Mouse (Mus musculus) midbrain, postnatal 0 days (tissue): Measurements from ENCODE around the gene Tpgs1. TPM values are rescaled to one million over a fixed set of nuclear protein-coding genes. Genes with fewer than 3 reads are reported as not detected.
A peak's percentile ranks its signal among the peaks of the same experiment; 100 is the strongest.

Experiments used
- ATAC-seq: fragments of 200-750 bp; cut with Nextera tagmentation; 2 replicates; pipeline ENCODE4 v1.8.0; 2017; ENCODE audit warnings: moderate number of reproducible peaks, mild to moderate bottlenecking, moderate TSS enrichment, moderate library complexity; ENCODE audit not compliant: low FRiP score
- DNase-seq: peaks from one replicate; pipeline ENCODE4 v3.0.0-alpha.2; 2015; ENCODE audit warnings: low spot score
- H3K27ac ChIP-seq: fragments of 300-500 bp; sonication (generic); 2 replicates; pipeline ENCODE4 v1.5.1; 2014; ENCODE audit warnings: low read depth, mild to moderate bottlenecking, low read length, mixed read lengths
- H3K27me3 ChIP-seq: fragments of 300-500 bp; sonication (generic); 2 replicates; pipeline ENCODE4 v1.6.1; 2014; ENCODE audit warnings: low read length, control low read depth, mixed read lengths; ENCODE audit not compliant: insufficient read depth
- H3K36me3 ChIP-seq: fragments of 300-500 bp; sonication (generic); 2 replicates; pipeline ENCODE4 v1.6.1; 2014; ENCODE audit warnings: low read length, control low read depth, mixed read lengths; ENCODE audit not compliant: insufficient read depth
- H3K4me1 ChIP-seq: fragments of 300-500 bp; sonication (generic); 2 replicates; pipeline ENCODE4 v1.6.1; 2014; ENCODE audit warnings: mild to moderate bottlenecking, control low read depth, antibody characterized with exemption, low read length, mixed read lengths; ENCODE audit not compliant: insufficient read depth
- H3K4me2 ChIP-seq: fragments of 300-500 bp; sonication (generic); 2 replicates; pipeline ENCODE4 v1.6.1; 2014; ENCODE audit warnings: low read depth, mild to moderate bottlenecking, low read length, mixed read lengths; ENCODE audit not compliant: poor library complexity, severe bottlenecking
- H3K4me3 ChIP-seq: fragments of 300-500 bp; sonication (generic); 2 replicates; pipeline ENCODE4 v1.5.1; 2014; ENCODE audit warnings: low read depth, mild to moderate bottlenecking, low read length, moderate library complexity
- H3K9ac ChIP-seq: fragments of 300-500 bp; sonication (generic); replicated peaks from 2 replicates; pipeline ENCODE4 v1.6.1; 2014; ENCODE audit warnings: mild to moderate bottlenecking, low read length, moderate library complexity, mixed read lengths; ENCODE audit not compliant: poor library complexity, severe bottlenecking
- H3K9me3 ChIP-seq: fragments of 300-500 bp; sonication (generic); 2 replicates; pipeline ENCODE4 v1.6.1; 2016; ENCODE audit warnings: low read length, control low read depth
- CTCF ChIP-seq: IDR thresholded peaks from 2 replicates; pipeline ENCODE4 v1.5.1; 2016; ENCODE audit warnings: antibody characterized with exemption, mild to moderate bottlenecking
- WGBS: fragments of 180-500 bp; shearing (Covaris S2); extraction: QIAGEN DNeasy Blood & Tissue Kit; methylation state at CpG from one replicate; pipeline ENCODE4 v1.1.7; 2014; 5-methylcytosine and 5-hydroxymethylcytosine counted together
- polyA plus RNA-seq: library from polyadenylated mRNA; unstranded; fragments of >200 nt; fragmentation: Nextera tagmentation; extraction: Ambion mirVana; gene quantifications from 2 replicates; pipeline ENCODE4 v1.2.1, GENCODE M21; 2015
- total RNA-seq: library from RNA; depleted of rRNA; stranded (reverse); fragments of >200 nt; gene quantifications from 2 replicates; pipeline ENCODE4 v1.2.3, GENCODE M21; 2014

The Tpgs1 gene
- total and polyA plus RNA-seq, 2 experiments from 2014 or later, result 80.9 to 139 TPM

DNA sequence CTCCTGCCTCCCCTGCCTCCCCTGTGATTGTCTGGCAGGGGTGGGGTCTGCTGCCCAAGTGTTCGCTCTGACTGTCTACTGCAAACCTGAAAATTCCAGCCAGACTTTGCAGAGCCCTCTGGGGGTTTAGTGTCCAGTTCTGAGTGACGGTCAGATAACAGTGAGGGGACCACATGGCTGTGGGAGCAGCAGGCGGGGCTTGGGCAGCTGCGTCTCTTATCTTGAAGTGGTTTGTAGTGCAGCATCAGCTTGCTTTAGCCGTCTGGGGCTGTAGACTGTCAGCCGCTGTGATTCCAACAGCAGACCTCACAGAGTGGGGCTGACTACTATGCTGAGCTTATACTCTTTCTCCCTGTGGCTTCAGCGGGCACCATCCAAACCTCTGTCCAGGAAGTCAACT lies 40.1 kb downstream of the Tpgs1 start:
- TF ChIP-seq CTCF, result no peak
- Histone ChIP-seq H3K27ac (no peak overlapping the region), H3K9ac (no peak overlapping the region), H3K36me3 (peaks cover 37% of the 10 kb centered on the region), H3K4me2 (peak overlapping the region; percentile 18; the same call in 1 of the 2 replicates), H3K9me3 (no peaks in the 10 kb centered on the region), H3K4me3 (no peak overlapping the region), H3K4me1 (peaks cover 11% of the 10 kb centered on the region; the same call in 1 of the 2 replicates), H3K27me3 (no peaks in the 10 kb centered on the region)
- 86% methylated on average over 7 of the region's 7 CpGs for WGBS
- ATAC-seq (no peak), DNase-seq (no peak)

DNA sequence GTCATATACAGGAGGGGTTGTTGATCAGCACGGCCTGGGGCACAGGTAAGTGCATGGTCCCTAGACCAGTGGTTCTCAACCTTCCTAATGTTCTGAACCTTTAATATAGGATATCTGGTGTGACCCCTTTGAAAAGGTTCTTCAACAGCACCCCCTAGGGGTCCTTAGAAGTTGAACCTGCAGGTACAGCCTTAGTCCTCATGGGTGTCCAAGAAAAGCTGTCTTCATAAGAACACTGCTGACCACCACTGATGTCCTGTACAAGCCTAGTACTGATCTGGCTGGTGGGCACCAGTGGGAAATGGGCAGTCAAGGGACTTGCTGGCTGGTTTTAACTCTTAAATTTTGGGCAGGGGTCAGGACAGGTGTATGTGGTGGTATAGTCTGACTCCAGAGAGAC lies 42.9 kb downstream of the Tpgs1 start:
- no peak overlapping the region for H3K27ac ChIP-seq
- no peak overlapping the region for H3K4me2 ChIP-seq
- ATAC-seq (no peak), DNase-seq (no peak)
- no peaks in the 10 kb centered on the region for H3K27me3 ChIP-seq
- H3K9ac ChIP-seq, result no peak overlapping the region
- no peak overlapping the region for H3K4me3 ChIP-seq
- H3K4me1 ChIP-seq, result no peaks in the 10 kb centered on the region; the same call in 1 of the 2 replicates
- H3K9me3 ChIP-seq, result no peaks in the 10 kb centered on the region
- 84% methylated on average over 1 of the region's 1 CpGs for WGBS
- peak; percentile 50 for TF ChIP-seq CTCF
- peaks cover 33% of the 10 kb centered on the region for H3K36me3 ChIP-seq

DNA sequence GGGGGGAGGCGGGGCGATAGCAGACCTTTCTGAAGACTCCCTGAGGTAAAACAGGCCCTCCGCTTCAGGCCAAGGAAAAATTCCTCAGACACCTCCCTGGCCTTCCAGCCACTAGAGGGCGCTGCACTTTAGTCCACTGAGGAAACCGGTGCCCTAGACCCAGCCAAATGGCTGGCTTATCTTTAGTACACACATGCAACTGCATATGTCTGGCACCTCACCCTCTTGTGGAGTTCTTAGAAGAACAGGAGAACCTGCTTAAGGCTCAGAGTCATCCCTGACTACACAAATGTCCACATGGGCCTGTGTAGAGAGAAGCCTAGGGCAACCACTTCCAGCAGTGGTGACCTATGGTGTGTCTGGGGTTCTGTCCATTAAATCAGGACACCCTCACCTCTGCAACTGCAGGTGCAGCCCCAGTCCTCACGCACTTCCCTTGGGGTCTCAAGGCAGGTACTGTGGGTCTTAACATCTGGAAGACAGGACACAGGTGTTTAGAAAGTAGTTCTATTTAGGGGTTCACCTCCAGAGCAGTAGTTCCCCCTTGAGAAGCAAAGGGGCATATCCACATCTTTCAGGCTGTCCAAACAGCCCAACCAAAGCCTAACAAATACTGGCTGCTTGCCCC lies 43.4 kb downstream of the Tpgs1 start:
- ATAC-seq (no peak), DNase-seq (peak; percentile 87)
- no peaks in the 10 kb centered on the region; the same call in 1 of the 2 replicates for H3K4me1 ChIP-seq
- TF ChIP-seq CTCF, result peak; percentile 79
- H3K27me3 ChIP-seq, result no peaks in the 10 kb centered on the region
- H3K4me2 ChIP-seq, result no peak overlapping the region
- H3K9ac ChIP-seq, result no peak overlapping the region
- H3K4me3 ChIP-seq, result no peak overlapping the region
- no peak overlapping the region for H3K27ac ChIP-seq
- peaks cover 33% of the 10 kb centered on the region for H3K36me3 ChIP-seq
- H3K9me3 ChIP-seq, result no peaks in the 10 kb centered on the region
- 13% methylated on average over 4 of the region's 6 CpGs for WGBS

DNA sequence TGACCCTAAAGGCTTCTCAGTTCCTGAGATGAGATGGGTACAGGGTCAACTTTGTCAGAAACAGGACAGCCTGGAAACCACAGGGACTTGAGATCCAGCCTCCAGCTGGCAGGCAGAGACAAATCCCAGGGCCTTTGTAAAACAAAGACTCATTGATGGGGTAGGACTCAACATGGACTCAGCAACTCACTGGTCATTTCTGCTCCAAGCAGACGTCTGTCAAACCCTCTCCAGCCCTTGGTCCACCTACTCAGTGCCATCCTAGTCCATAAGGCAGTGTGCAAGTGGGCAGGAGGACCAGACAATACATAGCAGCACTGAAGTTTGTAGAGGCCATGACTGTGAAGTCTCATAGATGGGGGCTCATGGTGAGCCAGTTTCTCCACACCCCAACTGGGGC lies 44.0 kb downstream of the Tpgs1 start:
- no peak overlapping the region for H3K9ac ChIP-seq
- H3K27me3 ChIP-seq, result no peaks in the 10 kb centered on the region
- ATAC-seq (no peak), DNase-seq (no peak)
- no peak overlapping the region for H3K4me3 ChIP-seq
- WGBS, result 15% methylated on average over 1 of the region's 1 CpGs
- H3K27ac ChIP-seq, result no peak overlapping the region
- no peaks in the 10 kb centered on the region for H3K9me3 ChIP-seq
- peaks cover 33% of the 10 kb centered on the region for H3K36me3 ChIP-seq
- H3K4me1 ChIP-seq, result no peaks in the 10 kb centered on the region; the same call in 1 of the 2 replicates
- TF ChIP-seq CTCF, result no peak
- H3K4me2 ChIP-seq, result no peak overlapping the region

DNA sequence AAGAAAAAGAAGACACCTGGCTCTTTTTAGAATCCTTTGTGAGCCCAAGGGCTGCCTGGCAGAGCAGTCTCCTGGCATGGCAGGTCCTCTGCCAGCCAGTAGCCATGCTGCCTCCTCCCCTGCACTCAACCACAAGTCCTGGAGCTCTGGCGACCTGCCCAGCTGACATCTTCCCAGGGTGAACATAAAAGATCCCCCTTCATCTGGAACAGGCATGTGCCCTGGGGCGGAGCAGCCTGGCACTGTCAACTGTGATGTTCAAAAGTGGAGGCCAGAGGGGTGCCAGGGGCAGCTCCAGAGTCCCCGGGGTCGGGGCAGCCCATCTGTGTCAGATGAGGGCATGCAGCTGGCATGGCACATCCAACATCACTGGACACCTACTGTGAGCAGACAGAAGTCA lies 45.8 kb downstream of the Tpgs1 start:
- Histone ChIP-seq H3K27ac (no peak overlapping the region), H3K9me3 (no peaks in the 10 kb centered on the region), H3K4me3 (no peak overlapping the region), H3K9ac (no peak overlapping the region), H3K36me3 (peaks cover 19% of the 10 kb centered on the region), H3K4me1 (no peaks in the 10 kb centered on the region; the same call in 1 of the 2 replicates), H3K27me3 (no peaks in the 10 kb centered on the region), H3K4me2 (no peak overlapping the region)
- DNase-seq (peak; percentile 53), ATAC-seq (no peak)
- no peak for TF ChIP-seq CTCF
- WGBS, result 63% methylated on average over 4 of the region's 4 CpGs

DNA sequence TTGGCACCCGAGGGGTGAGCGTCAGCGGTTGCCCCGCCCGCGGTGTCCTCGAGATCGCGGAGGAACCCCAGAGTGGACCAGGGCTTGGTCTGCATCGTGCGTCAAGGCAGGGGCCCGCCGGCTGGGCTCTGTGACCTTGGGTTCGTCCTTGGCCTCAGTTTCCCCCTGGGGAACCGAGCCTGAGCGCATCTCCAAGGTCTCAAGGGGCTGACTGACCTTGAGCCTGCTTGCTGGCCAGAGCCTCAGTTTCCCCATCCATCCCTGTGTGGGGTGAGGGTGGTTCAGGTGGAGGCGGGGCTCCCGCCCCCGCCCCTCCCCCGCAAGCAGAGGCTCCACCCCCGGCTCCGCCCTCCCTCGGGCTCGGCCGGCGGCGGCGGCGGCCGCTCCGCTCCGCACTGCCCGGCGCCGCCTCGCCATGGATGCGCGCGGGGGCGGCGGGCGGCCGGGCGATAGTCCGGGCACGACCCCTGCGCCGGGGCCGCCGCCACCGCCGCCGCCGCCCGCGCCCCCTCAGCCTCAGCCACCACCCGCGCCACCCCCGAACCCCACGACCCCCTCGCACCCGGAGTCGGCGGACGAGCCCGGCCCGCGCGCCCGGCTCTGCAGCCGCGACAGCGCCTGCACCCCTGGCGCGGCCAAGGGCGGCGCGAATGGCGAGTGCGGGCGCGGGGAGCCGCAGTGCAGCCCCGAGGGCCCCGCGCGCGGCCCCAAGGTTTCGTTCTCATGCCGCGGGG lies 47.3 kb downstream of the Tpgs1 start, which contains the start of gene Hcn2:
Gene Hcn2 (plus strand): TSS at position 381 of the 734 bp plus-strand sequence.
- Histone ChIP-seq H3K4me3 (peak within 1 kb of the TSS; percentile 83), H3K4me1 (no peaks in the 10 kb centered on the region; the same call in 1 of the 2 replicates), H3K9me3 (no peaks in the 10 kb centered on the region), H3K9ac (peak within 1 kb of the TSS; percentile 84), H3K36me3 (peaks cover 5% of the 10 kb centered on the region), H3K27ac (peak within 1 kb of the TSS; percentile 63), H3K4me2 (peak within 1 kb of the TSS; percentile 66), H3K27me3 (no peaks in the 10 kb centered on the region)
- no peak for DNase-seq
- ATAC-seq, result peak; percentile 55
- no peak for TF ChIP-seq CTCF
- 2% methylated on average over 34 of the region's 91 CpGs for WGBS
